Mouse (Mus musculus) midbrain, embryonic 11.5 days (tissue): Measurements from ENCODE around the gene Mettl22. TPM values are rescaled to one million over a fixed set of nuclear protein-coding genes. Genes with fewer than 3 reads are reported as not detected.

Experiments
- ATAC-seq: fragments of 200-750 bp; cut with Nextera tagmentation; 2 replicates; pipeline ENCODE4 v1.8.0; 2017; ENCODE audit warnings: moderate TSS enrichment, moderate library complexity; ENCODE audit not compliant: low FRiP score
- DNase-seq: peaks from one replicate; pipeline ENCODE4 v3.0.0; 2015; ENCODE audit warnings: low spot score; ENCODE audit errors: missing footprints
- H3K27ac ChIP-seq: fragments of 300-500 bp; sonication (generic); 2 replicates; pipeline ENCODE4 v1.5.1; 2014; ENCODE audit warnings: low read depth, low read length
- H3K27me3 ChIP-seq: fragments of 300-500 bp; sonication (generic); 2 replicates; pipeline ENCODE4 v1.6.1; 2014; ENCODE audit warnings: mild to moderate bottlenecking, low read length, moderate library complexity, mixed read lengths; ENCODE audit not compliant: control insufficient read depth, insufficient read depth
- H3K36me3 ChIP-seq: fragments of 300-500 bp; sonication (generic); 2 replicates; pipeline ENCODE4 v1.6.1; 2014; ENCODE audit warnings: mild to moderate bottlenecking, low read length, moderate library complexity, mixed read lengths; ENCODE audit not compliant: control insufficient read depth, insufficient read depth
- H3K4me1 ChIP-seq: fragments of 300-500 bp; sonication (generic); 2 replicates; pipeline ENCODE4 v1.6.1; 2014; ENCODE audit warnings: low read length; ENCODE audit not compliant: control insufficient read depth, insufficient read depth
- H3K4me2 ChIP-seq: fragments of 300-500 bp; sonication (generic); 2 replicates; pipeline ENCODE4 v1.6.1; 2014; ENCODE audit warnings: mild to moderate bottlenecking, moderate library complexity
- H3K4me3 ChIP-seq: fragments of 300-500 bp; sonication (generic); 2 replicates; pipeline ENCODE4 v1.5.1; 2014; ENCODE audit warnings: low read depth, low read length
- H3K9ac ChIP-seq: fragments of 300-500 bp; sonication (generic); 2 replicates; pipeline ENCODE4 v1.6.1; 2014; ENCODE audit warnings: low read length
- H3K9me3 ChIP-seq: fragments of 300-500 bp; sonication (generic); 2 replicates; pipeline ENCODE4 v1.6.1; 2016; ENCODE audit warnings: low read length; ENCODE audit not compliant: control insufficient read depth
- WGBS: fragments of 180-500 bp; shearing (Covaris S2); extraction: QIAGEN DNeasy Blood & Tissue Kit; methylation state at CpG from one replicate; pipeline ENCODE4 v1.1.7; 2014; 5-methylcytosine and 5-hydroxymethylcytosine counted together
- polyA plus RNA-seq: library from polyadenylated mRNA; unstranded; fragments of >200 nt; fragmentation: Nextera tagmentation; extraction: Ambion mirVana; gene quantifications from 2 replicates; pipeline ENCODE4 v1.2.1, GENCODE M21; 2014

Gene Mettl22
- polyA plus RNA-seq, 1 experiment from 2014 or later, result 24.3 TPM

DNA sequence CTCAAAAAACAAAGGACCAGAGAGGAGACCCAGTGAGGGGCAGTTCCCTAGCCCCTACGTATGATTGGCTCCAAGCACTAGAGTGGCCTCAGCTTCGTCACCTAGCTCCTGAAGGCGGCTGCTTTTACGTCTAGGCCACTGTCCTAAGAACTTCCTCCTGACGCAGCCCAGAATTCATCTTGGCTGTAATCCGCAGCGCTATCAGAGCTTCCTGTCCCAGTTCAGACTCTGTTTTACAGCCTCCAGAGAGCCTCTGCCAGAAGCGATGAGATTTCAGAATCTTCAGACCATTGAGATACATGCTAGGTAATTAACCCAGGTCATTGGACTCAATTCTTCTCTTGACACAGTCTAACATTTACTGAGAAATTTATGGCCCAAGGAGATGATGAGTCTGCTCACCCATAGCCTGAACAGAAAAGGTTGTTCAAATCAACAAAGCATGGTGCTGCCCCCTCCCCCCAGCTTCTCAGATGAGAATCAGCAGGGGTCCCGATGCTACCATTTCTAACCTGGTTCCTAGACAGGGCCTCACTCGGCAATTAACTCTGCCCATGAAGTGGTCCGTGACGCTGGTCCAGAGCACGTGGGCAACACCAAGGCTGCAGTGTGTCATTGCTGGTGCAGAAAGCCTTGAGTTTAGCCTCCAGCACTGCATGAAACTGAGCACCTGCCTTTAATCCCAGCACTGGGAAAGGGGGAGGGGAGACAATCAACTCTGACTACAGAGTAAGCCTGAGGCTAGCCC lies 21.3 kb downstream of the Mettl22 start:
- no peaks in the 10 kb centered on the region for H3K4me1 ChIP-seq
- no peaks in the 10 kb centered on the region for H3K27me3 ChIP-seq
- ATAC-seq, result no peak
- H3K9me3 ChIP-seq, result no peaks in the 10 kb centered on the region
- H3K4me2 ChIP-seq, result no peak overlapping the region
- WGBS, result 52% methylated on average over 13 of the region's 13 CpGs
- H3K27ac ChIP-seq, result no peak overlapping the region
- H3K9ac ChIP-seq, result no peak overlapping the region
- no peak overlapping the region for H3K4me3 ChIP-seq
- peaks cover 2% of the 10 kb centered on the region; the same call in 1 of the 2 replicates for H3K36me3 ChIP-seq
- no peak for DNase-seq

- H3K4me3 ChIP-seq, result no peak overlapping the region
- H3K9me3 ChIP-seq, result no peaks in the 10 kb centered on the region
- H3K27ac ChIP-seq, result no peak overlapping the region
- 24% methylated on average over 4 of the region's 4 CpGs for WGBS
- peak; percentile 95 for DNase-seq
- no peaks in the 10 kb centered on the region for H3K4me1 ChIP-seq
- H3K36me3 ChIP-seq, result no peaks in the 10 kb centered on the region; the same call in 1 of the 2 replicates
- H3K9ac ChIP-seq, result no peak overlapping the region
- ATAC-seq, result peak; percentile 80
- no peak overlapping the region for H3K4me2 ChIP-seq
- H3K27me3 ChIP-seq, result no peaks in the 10 kb centered on the region
Observed at GRCm38 (mm10) chr16:8494268-8494667, 23.7 kb downstream of the Mettl22 start.

- H3K27me3 ChIP-seq, result no peaks in the 10 kb centered on the region
- no peak overlapping the region for H3K9ac ChIP-seq
- H3K36me3 ChIP-seq, result no peaks in the 10 kb centered on the region
- H3K4me3 ChIP-seq, result no peak overlapping the region
- no peak overlapping the region for H3K27ac ChIP-seq
- DNase-seq, result no peak
- WGBS, result 72% methylated on average over 2 of the region's 2 CpGs
- H3K9me3 ChIP-seq, result no peaks in the 10 kb centered on the region
- H3K4me1 ChIP-seq, result no peaks in the 10 kb centered on the region
- no peak for ATAC-seq
- H3K4me2 ChIP-seq, result no peak overlapping the region
Observed at GRCm38 (mm10) chr16:8496967-8497366, 26.4 kb downstream of the Mettl22 start.

- ATAC-seq, result no peak
- no peak overlapping the region for H3K4me3 ChIP-seq
- 73% methylated on average over 2 of the region's 2 CpGs for WGBS
Observed at GRCm38 (mm10) chr16:8504271-8504670, 33.7 kb downstream of the Mettl22 start.

DNA sequence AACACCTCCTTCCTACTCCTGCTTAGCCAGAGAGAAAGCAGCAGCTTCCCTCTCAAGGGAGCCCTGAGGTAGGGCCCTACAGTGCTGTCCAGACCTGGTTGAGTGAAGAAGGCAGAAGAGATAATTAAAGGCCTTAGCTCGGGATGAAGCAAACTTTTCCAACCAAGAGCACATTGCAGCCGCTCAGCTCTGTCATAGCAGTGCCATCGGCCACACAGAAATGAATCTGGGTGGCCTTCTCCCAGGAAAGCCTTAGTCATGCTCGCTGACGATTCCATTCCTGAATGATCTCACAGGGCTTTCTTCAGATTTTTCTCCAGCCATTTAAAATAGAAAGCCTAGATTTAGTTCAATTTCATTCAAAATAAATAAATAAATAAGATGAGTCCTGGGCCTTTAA lies 39.3 kb downstream of the Mettl22 start:
- Histone ChIP-seq H3K36me3 (no peaks in the 10 kb centered on the region), H3K9ac (no peak overlapping the region), H3K27me3 (peaks cover 4% of the 10 kb centered on the region; the same call in 1 of the 2 replicates), H3K4me2 (no peak overlapping the region), H3K4me1 (peaks cover 6% of the 10 kb centered on the region; the same call in 1 of the 2 replicates), H3K4me3 (no peak overlapping the region), H3K9me3 (no peaks in the 10 kb centered on the region), H3K27ac (no peak overlapping the region)
- WGBS, result 64% methylated on average over 5 of the region's 5 CpGs
- ATAC-seq (no peak), DNase-seq (no peak)

More at GRCm38 (mm10) chr16:8504271-8504670, 33.7 kb downstream of the Mettl22 start:
- Histone ChIP-seq H3K36me3 (no peaks in the 10 kb centered on the region), H3K27ac (no peak overlapping the region), H3K27me3 (no peaks in the 10 kb centered on the region), H3K4me1 (no peaks in the 10 kb centered on the region), H3K4me2 (no peak overlapping the region), H3K9ac (no peak overlapping the region), H3K9me3 (no peaks in the 10 kb centered on the region)
- no peak for DNase-seq

DNA sequence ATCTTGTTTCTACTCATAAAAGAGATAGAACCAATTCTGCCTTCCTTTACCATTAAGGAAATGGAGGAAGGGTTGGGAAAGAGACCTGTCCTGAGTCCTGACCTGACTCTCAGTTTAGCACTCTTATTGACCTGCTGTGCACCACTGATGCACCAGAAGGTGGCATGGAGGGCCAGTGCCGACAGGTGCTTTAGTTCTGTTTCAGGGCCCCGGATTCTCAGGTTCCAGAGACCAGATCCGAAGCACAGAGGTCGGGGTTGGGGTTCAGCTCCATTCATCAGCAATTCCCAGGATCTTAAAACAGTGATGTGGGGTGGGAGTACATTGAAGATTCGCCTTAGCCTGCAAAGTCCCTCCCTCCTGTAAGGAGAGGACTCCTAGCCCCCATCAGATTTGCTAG lies 42.2 kb downstream of the Mettl22 start:
- peak overlapping the region; percentile 17; the same call in 1 of the 2 replicates for H3K9ac ChIP-seq
- peak overlapping the region; percentile 76 for H3K4me2 ChIP-seq
- H3K27ac ChIP-seq, result no peak overlapping the region
- H3K4me1 ChIP-seq, result peaks cover 6% of the 10 kb centered on the region; the same call in 1 of the 2 replicates
- 0 out of 2 replicates have a peak overlapping the region, but pooled peaks have one; percentile 2 for H3K4me3 ChIP-seq
- 2% methylated on average over 5 of the region's 5 CpGs for WGBS
- DNase-seq (no peak), ATAC-seq (no peak; the same call in 1 of the 2 replicates)
- no peaks in the 10 kb centered on the region for H3K9me3 ChIP-seq
- H3K27me3 ChIP-seq, result peaks cover 4% of the 10 kb centered on the region
- H3K36me3 ChIP-seq, result no peaks in the 10 kb centered on the region

DNA sequence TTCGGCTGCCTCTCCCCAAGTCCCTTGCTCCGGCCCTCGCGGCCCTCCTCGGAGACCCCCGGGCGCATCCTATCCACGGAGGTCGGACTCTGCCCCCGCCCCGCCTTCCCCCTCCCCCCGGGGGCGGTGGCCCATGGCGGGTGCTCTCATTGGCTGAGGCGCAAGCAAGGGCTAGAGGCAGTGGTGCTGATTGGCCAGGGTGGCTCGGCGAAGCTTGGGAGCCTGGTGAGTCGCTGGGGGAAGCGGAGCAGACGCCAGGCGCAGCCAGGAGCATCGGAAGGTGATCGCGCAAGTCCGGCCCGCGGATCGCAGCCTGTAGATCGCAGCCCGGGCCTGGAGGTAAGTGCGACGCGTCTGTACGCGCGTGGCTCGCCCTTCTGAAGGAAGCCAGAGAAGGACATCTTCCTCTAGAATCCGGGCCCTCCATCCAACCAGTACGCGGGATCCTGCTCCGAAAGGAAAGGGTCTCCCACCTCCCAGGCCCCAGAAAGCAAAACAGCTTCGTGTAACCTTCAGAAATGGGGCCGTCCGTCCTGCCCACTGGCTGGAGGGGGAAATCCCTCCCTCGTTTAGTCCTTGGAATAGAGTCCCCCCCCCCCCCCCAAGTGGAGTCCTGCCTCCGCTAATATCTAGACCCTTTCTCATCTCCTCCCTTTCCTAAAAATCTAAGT lies 42.8 kb downstream of the Mettl22 start, which contains the start of gene Abat:
Abat (plus strand) TSS at position 194 of the 671 bp plus-strand sequence.
- Histone ChIP-seq H3K27ac (no peak within 1 kb of the TSS), H3K36me3 (no peaks in the 10 kb centered on the region), H3K9me3 (no peaks in the 10 kb centered on the region), H3K9ac (peak within 1 kb of the TSS; percentile 53), H3K4me2 (peak within 1 kb of the TSS; percentile 76), H3K27me3 (peaks cover 4% of the 10 kb centered on the region), H3K4me1 (peaks cover 6% of the 10 kb centered on the region; the same call in 1 of the 2 replicates), H3K4me3 (peak within 1 kb of the TSS; percentile 37)
- peak; percentile 100 for ATAC-seq
- WGBS, result 1% methylated on average over 46 of the region's 46 CpGs
- DNase-seq, result peak; percentile 99

DNA sequence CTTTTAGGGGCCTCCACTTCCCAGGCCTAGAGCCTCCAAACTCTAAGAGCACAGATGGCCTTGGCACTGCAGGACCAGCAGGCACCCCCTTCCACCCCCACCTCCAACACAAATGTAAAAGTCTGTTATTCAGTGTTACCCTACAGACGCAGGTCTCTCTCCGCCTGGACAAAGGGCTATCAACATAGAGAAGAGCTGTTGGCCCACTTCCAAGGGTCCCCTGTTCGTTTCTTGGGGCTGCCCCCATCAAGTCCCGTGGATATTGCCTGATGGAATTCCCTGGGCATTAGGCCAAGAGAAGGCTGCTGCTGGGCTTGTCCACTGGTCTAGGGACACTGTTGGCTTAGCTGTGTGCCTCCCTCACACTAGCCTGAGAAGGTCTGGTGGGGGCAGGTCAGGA lies 43.6 kb downstream of the Mettl22 start:
- H3K4me2 ChIP-seq, result peak overlapping the region; percentile 76
- no peak overlapping the region for H3K27ac ChIP-seq
- H3K36me3 ChIP-seq, result no peaks in the 10 kb centered on the region
- peaks cover 4% of the 10 kb centered on the region for H3K27me3 ChIP-seq
- H3K9ac ChIP-seq, result peak overlapping the region; percentile 13; the same call in 1 of the 2 replicates
- no peak for ATAC-seq
- peak overlapping the region; percentile 37 for H3K4me3 ChIP-seq
- no peaks in the 10 kb centered on the region for H3K9me3 ChIP-seq
- no peak for DNase-seq
- WGBS, result 41% methylated on average over 4 of the region's 4 CpGs
- peaks cover 6% of the 10 kb centered on the region; the same call in 1 of the 2 replicates for H3K4me1 ChIP-seq

DNA sequence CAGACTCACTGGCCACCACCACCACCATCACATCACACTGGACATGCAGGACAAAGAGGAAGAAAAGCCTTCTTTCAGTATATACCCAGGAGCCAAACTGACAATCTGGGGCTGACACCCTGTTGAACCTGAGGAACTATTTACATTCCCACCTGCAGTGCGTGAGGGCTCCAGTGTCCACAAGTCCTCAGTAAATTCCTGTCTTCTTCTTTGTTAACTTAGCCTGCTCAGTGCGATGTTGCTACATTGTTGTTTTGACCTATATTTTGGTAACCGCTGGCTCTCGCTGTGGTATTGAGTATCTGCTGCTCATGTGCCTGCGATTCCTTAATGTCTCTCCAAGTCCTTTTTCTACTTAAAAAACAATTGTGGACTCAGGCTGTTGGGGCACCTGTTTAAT lies 49.9 kb downstream of the Mettl22 start:
- Histone ChIP-seq H3K4me2 (no peak overlapping the region), H3K9ac (no peak overlapping the region), H3K4me1 (peaks cover 6% of the 10 kb centered on the region), H3K9me3 (no peaks in the 10 kb centered on the region), H3K36me3 (no peaks in the 10 kb centered on the region), H3K27me3 (no peaks in the 10 kb centered on the region), H3K4me3 (no peak overlapping the region), H3K27ac (no peak overlapping the region)
- WGBS, result 71% methylated on average over 5 of the region's 5 CpGs
- no peak for ATAC-seq
- DNase-seq, result no peak
